1 mouse cellular context compared by ENCODE assay signal in the genomic region with DNA sequence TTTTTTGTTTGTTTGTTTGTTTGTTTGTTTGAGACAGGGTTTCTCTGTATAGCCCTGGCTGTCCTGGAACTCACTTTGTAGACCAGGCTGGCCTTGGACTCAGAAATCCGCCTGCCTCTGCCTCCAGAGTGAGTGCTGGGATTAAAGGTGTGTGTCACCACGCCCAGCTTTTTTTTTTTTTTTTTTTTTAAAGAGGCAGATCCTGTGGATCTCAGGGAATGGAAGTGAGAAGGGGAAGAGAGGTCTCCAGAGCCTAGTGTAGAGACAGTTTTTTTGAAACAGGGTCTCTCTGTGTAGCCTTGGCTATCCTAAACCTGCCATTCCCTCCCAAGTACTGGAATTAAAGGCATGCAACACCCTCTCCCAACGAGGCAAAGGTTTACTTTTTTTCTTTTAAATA.
TF ChIP-seq lines count a peak whose summit lies in the region.

No protein-coding gene starts in this region.

TF ChIP-seq in CH12.LX, 34 proteins besides CTCF, POLR2A, EP300 and RAD21:
- TF ChIP-seq ZNF384 (IDR thresholded peaks at IDR 0.05; ENCODE audit: low read depth, low read length), result peak; percentile 70
